Mouse (Mus musculus): ENCODE measurements around the gene Tmem131l. TPM values are rescaled to one million over a fixed set of nuclear protein-coding genes. Genes with fewer than 3 reads are reported as not detected.

Gene Tmem131l
- polyA plus RNA-seq, 1 experiment from 2014 or later: 43.0 TPM

DNA sequence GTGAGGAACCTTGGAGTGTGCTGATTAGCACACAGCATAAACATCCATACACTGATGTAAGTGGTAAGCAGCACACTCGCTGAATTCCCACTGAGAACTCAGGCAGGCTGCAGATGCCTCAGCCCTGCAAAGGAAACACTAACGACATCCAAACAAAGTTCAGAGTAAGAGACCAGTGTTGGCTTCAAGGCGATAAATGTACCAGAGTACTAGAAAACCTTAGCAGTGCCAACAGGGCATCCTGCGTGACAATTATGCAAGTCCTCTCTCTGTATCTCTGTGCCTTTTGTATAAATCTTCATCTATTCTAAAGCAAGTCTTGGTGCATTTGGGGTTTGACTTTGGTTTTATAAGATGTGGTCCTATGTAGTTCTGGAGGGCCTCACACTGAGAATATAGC lies 11.0 kb downstream of the Tmem131l start:
- H3K9ac ChIP-seq (replicated peaks): no peak overlapping the region
- 83% methylated on average over 4 of the region's 4 CpGs for WGBS
- H3K4me3 ChIP-seq (replicated peaks): no peak overlapping the region
- 0 out of 2 replicates have a peak, but pooled peaks cover 11% of the 10 kb centered on the region for H3K36me3 ChIP-seq
- H3K4me2 ChIP-seq: no peak overlapping the region
- ATAC-seq (ENCODE audit: low FRiP score): no peak
- H3K9me3 ChIP-seq (replicated peaks): no peaks in the 10 kb centered on the region
- no peaks in the 10 kb centered on the region for H3K27me3 ChIP-seq (replicated peaks)
- H3K27ac ChIP-seq (replicated peaks): no peak overlapping the region
- H3K4me1 ChIP-seq: peaks cover 42% of the 10 kb centered on the region

DNA sequence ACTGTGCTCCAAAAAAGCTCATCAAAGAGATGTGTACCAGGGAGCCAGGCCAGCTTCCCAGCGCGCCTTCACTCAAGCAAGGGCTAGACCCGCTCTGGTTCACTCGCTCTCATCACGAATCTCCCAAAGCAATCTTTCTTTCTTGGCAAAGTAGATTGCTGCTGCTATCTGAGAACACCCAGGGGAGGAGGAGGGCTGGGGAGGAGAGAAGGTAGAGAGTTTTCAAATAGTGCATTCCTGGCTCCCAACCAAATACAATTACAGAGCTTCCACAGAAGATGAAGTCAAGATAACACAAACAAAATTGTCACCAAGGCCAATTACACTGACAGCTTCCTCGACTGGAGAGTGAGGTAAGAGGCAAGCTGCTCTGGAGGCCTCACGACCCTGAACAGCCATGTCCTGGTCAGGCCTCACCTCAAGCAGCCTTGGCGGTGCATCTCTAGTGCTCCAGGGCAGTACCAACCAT lies 12.2 kb downstream of the Tmem131l start:
- Histone ChIP-seq H3K4me1 (peaks cover 34% of the 10 kb centered on the region), H3K4me2 (no peak overlapping the region), H3K9ac (replicated peaks) (no peak overlapping the region), H3K27ac (replicated peaks) (no peak overlapping the region), H3K4me3 (replicated peaks) (no peak overlapping the region), H3K9me3 (replicated peaks) (no peaks in the 10 kb centered on the region), H3K27me3 (replicated peaks) (no peaks in the 10 kb centered on the region), H3K36me3 (0 out of 2 replicates have a peak, but pooled peaks cover 11% of the 10 kb centered on the region)
- ATAC-seq (ENCODE audit: low FRiP score): no peak
- WGBS: 72% methylated on average over 8 of the region's 8 CpGs

DNA sequence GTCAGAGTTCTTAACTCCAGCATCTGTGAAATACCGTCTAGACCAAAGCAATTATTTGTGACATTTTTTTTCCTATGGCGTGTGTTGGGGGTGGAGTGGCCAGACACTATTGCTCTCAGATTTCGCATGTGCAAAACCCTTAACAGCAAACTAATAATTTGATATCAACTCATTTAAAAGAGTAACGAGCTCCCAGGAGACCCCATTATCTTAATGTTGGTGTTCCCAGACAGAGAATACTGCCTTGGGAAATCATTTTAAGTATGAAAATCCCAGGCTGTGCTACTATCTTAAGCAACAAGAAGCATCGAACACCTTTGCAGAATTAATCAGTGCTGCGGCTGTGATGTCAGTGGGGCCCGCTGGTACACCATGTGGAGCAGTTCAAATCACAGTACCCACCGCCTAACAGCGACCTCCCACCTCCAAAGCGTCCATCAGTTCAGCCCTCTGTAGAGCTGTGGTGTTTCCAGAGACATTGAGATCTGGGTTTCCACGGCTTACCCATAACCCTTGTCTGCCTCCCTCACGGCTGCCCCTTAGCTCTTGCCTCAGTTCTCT lies 15.4 kb downstream of the Tmem131l start:
- H3K4me2 ChIP-seq: no peak overlapping the region
- H3K27ac ChIP-seq (replicated peaks): no peak overlapping the region; the same call in 1 of the 2 replicates
- H3K27me3 ChIP-seq (replicated peaks): no peaks in the 10 kb centered on the region
- peaks cover 54% of the 10 kb centered on the region for H3K4me1 ChIP-seq
- no peak overlapping the region for H3K9ac ChIP-seq (replicated peaks)
- H3K9me3 ChIP-seq (replicated peaks): no peaks in the 10 kb centered on the region
- 61% methylated on average over 12 of the region's 12 CpGs for WGBS
- ATAC-seq (ENCODE audit: low FRiP score): no peak
- no peak overlapping the region for H3K4me3 ChIP-seq (replicated peaks)
- no peaks in the 10 kb centered on the region for H3K36me3 ChIP-seq

DNA sequence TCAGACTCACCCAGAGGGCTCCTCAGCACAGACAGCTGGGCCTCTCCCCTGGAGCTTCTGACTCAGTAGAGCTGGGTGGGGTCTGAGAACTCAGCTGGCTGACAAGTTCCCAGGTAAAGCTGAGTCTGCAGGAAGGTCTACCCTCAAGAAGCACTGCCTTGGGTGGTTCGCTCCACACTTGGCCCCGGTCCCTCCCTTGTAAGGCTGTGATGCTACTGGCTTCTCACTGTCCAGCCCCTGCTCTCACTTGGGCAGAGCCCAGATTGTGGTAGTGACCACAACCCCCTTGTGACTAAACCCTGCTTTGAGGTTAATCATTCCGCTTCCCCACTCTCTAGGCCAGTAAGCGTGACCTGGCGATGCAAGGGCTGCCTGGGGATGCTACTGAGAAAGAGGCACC lies 17.3 kb downstream of the Tmem131l start:
- H3K4me1 ChIP-seq: peaks cover 51% of the 10 kb centered on the region
- ATAC-seq (ENCODE audit: low FRiP score): no peak

DNA sequence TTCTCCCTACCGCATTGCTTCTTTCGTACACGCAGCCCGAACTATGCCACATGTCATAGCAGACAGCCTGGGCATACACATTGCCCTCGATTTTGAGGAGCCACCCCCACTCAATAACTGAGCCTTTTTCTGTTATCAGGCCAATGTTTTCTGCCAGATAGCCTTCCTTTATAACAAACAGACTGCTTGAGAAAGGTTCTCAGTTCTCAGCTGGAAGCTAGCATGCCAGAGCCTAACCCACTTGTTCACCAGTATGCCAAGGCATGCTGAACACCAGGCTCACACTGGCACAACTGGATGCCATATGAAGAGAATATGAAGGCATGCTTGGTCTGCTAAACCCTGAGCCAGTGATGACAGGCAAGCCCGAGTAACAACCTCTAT lies 17.8 kb downstream of the Tmem131l start:
- Histone ChIP-seq H3K9me3 (replicated peaks) (no peaks in the 10 kb centered on the region), H3K27me3 (replicated peaks) (no peaks in the 10 kb centered on the region), H3K9ac (replicated peaks) (no peak overlapping the region), H3K36me3 (no peaks in the 10 kb centered on the region), H3K4me1 (peaks cover 49% of the 10 kb centered on the region), H3K27ac (replicated peaks) (no peak overlapping the region), H3K4me3 (replicated peaks) (no peak overlapping the region), H3K4me2 (no peak overlapping the region)
- WGBS: 89% methylated on average over 6 of the region's 6 CpGs
- ATAC-seq (ENCODE audit: low FRiP score): no peak

More for the DNA sequence above, 17.3 kb downstream of the Tmem131l start:
- Histone ChIP-seq H3K9me3 (replicated peaks) (no peaks in the 10 kb centered on the region), H3K4me2 (no peak overlapping the region), H3K4me3 (replicated peaks) (no peak overlapping the region), H3K9ac (replicated peaks) (no peak overlapping the region), H3K27me3 (replicated peaks) (no peaks in the 10 kb centered on the region), H3K36me3 (no peaks in the 10 kb centered on the region), H3K27ac (replicated peaks) (no peak overlapping the region)
- 63% methylated on average over 5 of the region's 5 CpGs for WGBS

DNA sequence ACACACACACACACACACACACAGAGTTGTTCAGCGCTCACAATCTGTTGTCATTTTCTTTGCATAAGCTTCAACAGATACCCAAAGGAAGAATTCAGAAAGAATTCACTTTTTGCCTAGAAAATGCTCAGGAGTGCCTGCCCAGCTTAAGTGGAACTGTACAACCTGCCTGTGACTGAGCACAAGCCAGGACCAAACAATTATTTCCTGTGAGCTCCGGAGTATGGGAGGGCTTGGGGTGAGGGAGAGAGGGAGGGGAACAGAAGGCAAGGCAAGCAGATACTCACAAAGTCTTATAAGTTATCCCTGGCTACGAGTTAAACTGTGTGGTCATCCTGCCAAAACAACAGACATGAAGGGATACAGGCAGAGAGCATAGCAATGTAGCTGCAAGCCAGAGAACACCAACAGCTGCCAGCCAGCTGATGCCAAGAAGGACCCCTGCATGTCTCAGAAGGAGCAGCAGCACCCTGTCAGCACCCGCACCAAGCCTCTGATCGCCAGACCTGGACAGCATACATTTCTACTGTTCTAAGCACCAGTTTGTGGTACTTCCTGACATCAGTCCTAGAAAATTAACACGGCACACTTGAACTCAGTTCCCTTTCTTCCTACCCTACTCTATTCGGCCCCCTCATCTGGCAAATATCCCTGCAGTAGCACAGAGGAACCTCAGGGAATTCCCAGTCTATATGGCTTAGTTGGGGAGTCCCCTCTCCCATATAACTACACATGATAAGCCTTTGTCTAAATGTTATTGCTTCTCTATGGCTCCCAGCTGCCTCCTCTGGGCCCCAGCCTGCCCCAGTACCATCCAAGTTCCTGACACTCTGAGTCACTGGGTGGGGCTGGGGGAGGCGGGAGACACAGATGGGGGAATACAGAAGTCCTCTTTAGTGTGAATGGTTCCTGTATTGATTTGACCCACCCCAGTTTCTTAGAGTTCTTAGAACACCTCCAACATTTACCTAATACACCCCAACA lies 18.5 kb downstream of the Tmem131l start:
- H3K36me3 ChIP-seq: no peaks in the 10 kb centered on the region
- no peak for ATAC-seq (ENCODE audit: low FRiP score)
- WGBS: 57% methylated on average over 8 of the region's 8 CpGs
- H3K27me3 ChIP-seq (replicated peaks): no peaks in the 10 kb centered on the region
- no peak overlapping the region for H3K4me3 ChIP-seq (replicated peaks)
- no peak overlapping the region for H3K4me2 ChIP-seq
- H3K9ac ChIP-seq (replicated peaks): no peak overlapping the region
- no peaks in the 10 kb centered on the region for H3K9me3 ChIP-seq (replicated peaks)
- no peak overlapping the region for H3K27ac ChIP-seq (replicated peaks)
- H3K4me1 ChIP-seq: peaks cover 48% of the 10 kb centered on the region

DNA sequence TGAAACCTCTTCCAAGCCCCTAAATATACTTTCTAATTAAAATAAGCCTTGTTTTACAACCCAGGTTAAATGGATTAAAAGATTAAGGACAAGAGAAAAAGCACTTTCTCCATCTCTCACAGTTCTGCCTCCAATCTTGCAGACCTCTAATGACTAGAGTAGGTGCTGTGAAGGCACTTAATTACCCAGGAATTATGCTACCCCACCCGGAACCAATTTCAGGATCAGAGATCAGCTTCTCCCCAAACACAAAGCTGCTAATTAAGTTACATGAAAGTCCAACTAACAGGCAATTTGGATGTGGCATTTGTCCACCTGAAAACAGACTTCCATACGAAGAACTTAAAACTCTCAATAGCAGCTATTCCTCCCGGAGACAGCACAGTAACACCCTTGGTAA lies 19.4 kb downstream of the Tmem131l start:
- Histone ChIP-seq H3K27me3 (replicated peaks) (no peaks in the 10 kb centered on the region), H3K27ac (replicated peaks) (no peak overlapping the region), H3K4me3 (replicated peaks) (no peak overlapping the region), H3K36me3 (no peaks in the 10 kb centered on the region), H3K9me3 (replicated peaks) (no peaks in the 10 kb centered on the region), H3K4me2 (no peak overlapping the region), H3K9ac (replicated peaks) (no peak overlapping the region), H3K4me1 (peaks cover 39% of the 10 kb centered on the region)
- WGBS: 35% methylated on average over 3 of the region's 3 CpGs
- no peak for ATAC-seq (ENCODE audit: low FRiP score)

DNA sequence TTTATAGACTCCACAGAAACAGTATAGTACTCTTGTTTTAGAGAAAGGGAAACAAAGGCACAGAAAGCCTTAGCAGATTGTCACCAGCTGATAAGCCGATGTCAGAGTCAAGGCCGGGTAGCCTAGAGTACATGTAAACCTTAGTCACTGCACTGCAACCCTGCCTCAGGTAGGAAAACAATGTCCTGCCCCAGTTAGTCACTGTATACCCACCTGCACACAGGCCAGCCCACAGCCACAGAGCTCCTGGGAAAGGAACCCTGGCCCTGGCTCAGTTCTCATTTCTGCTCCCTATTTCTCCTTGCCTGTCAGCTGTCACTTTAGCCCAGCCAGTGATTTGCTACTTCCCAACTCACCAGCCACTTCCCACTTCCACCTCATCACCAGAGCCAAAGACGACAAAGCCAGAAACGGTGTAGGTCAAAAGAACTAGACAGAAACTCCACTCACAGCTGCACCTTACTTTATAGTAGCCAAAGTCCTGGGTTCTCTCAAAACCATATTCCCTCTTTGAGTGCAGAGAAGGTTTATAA lies 24.4 kb downstream of the Tmem131l start:
- Histone ChIP-seq H3K9ac (replicated peaks) (no peak overlapping the region), H3K27me3 (replicated peaks) (no peaks in the 10 kb centered on the region), H3K4me2 (no peak overlapping the region), H3K9me3 (replicated peaks) (no peaks in the 10 kb centered on the region), H3K36me3 (peaks cover 9% of the 10 kb centered on the region; the same call in 1 of the 2 replicates), H3K4me3 (replicated peaks) (no peak overlapping the region), H3K4me1 (peaks cover 4% of the 10 kb centered on the region; the same call in 1 of the 2 replicates), H3K27ac (replicated peaks) (no peak overlapping the region)
- ATAC-seq (ENCODE audit: low FRiP score): no peak
- 87% methylated on average over 4 of the region's 4 CpGs for WGBS

DNA sequence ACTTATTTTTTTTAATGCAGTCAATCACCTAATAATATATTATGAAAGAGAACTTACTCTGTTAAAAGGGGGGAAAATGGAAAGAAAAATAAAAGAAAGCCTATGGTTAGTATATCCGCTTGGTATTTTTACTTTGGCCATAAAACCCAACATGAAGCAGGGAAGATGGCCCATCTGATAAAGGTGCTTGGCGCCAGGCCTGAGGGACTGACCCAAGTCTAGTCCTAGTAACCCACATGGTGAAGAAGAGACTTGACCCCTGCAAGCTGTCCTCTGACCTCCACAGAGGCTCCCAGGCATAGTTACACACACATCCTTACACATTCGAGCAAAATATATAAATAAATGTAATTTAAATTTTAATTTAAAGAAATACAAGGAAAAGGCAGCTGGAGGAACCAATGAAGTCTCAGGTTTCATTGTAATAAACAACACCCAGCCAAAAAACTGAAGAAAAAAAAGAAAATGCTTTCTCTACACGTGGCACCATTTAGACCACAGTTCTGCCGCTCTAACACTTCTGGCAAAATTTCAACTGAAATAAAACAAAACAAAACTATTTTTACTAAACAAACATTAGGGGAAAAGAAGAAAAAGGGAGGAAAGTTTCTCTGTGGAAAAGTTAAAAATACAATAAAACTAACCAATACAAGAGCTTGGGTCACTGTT lies 28.8 kb downstream of the Tmem131l start:
- Histone ChIP-seq H3K27me3 (replicated peaks) (no peaks in the 10 kb centered on the region), H3K4me3 (replicated peaks) (no peak overlapping the region), H3K9me3 (replicated peaks) (no peaks in the 10 kb centered on the region), H3K27ac (replicated peaks) (no peak overlapping the region), H3K36me3 (peaks cover 9% of the 10 kb centered on the region; the same call in 1 of the 2 replicates), H3K4me2 (no peak overlapping the region), H3K9ac (replicated peaks) (no peak overlapping the region), H3K4me1 (no peaks in the 10 kb centered on the region)
- WGBS: 78% methylated on average over 5 of the region's 5 CpGs
- no peak for ATAC-seq (ENCODE audit: low FRiP score)

DNA sequence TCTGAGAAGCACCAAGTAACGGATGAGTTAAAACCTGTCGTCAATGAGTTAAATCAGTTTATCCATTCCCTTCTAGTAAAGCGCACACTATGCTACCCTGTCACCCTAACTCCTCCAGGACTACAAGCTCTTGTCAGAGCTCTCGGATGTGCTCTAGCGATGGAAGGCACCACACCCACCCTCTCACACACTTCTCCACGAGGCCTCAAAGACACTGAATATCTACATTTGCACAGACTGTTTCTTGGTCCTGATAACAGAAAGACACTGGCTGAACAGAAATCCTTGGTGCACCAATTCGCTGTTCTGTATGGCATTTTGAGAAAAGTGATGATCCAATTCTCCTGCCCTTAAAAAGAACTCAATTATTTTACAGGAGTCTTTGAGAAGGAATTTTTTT lies 34.0 kb downstream of the Tmem131l start:
- no peaks in the 10 kb centered on the region for H3K4me1 ChIP-seq
- H3K9ac ChIP-seq (replicated peaks): no peak overlapping the region
- H3K27me3 ChIP-seq (replicated peaks): no peaks in the 10 kb centered on the region
- no peak overlapping the region for H3K4me3 ChIP-seq (replicated peaks)
- H3K9me3 ChIP-seq (replicated peaks): no peaks in the 10 kb centered on the region
- no peak overlapping the region for H3K4me2 ChIP-seq
- H3K36me3 ChIP-seq: no peaks in the 10 kb centered on the region
- H3K27ac ChIP-seq (replicated peaks): no peak overlapping the region
- no peak for ATAC-seq (ENCODE audit: low FRiP score)
- WGBS: 89% methylated on average over 7 of the region's 7 CpGs

DNA sequence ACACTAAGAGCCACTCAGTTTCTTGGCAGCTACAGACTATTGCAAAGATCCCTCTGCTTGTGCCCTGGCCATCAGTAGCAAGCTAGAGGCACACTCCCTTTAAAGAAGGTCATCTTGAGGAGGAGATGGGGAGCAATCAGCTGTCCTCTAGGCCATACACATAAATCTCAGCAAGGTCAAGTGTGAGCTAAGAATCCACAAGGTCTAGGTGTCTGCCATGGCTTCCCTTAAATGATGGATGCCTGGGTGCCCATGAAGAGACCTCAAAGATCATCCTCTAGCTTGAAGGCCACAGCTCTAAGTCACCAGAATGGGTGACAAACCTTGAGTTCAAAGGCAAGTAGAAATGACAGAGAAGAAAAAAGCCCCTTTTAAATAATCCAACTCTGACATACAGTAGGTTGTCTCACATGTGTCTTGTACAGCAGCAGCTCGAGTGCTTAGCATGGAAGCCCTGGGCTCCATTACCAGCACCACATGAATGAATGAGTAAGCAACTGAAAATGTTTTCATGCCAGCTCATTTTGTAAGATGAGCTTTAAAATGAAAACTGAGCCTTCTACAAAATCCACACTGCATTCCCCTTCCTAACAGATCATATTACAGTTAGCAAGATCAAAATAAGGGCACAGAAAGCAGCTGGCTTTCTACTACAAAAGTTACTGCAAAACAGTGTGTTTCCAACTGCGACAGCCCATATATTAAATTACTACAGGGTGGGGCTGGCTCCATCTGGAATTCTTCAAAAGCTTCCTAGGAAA lies 35.5 kb downstream of the Tmem131l start:
- no peak overlapping the region for H3K9ac ChIP-seq (replicated peaks)
- no peaks in the 10 kb centered on the region for H3K9me3 ChIP-seq (replicated peaks)
- no peak overlapping the region for H3K4me2 ChIP-seq
- H3K27ac ChIP-seq (replicated peaks): no peak overlapping the region
- ATAC-seq (ENCODE audit: low FRiP score): no peak
- no peaks in the 10 kb centered on the region for H3K36me3 ChIP-seq
- H3K4me1 ChIP-seq: no peaks in the 10 kb centered on the region
- no peak overlapping the region for H3K4me3 ChIP-seq (replicated peaks)
- H3K27me3 ChIP-seq (replicated peaks): no peaks in the 10 kb centered on the region
- 78% methylated on average over 2 of the region's 2 CpGs for WGBS
